Mouse (Mus musculus) bone marrow macrophage, adult 2 months (primary cell): ENCODE results near the gene Ptpa.

Experiments used
- CTCF ChIP-seq: IDR thresholded peaks from 2 replicates; pipeline ENCODE4 v1.5.1; 2012; ENCODE audit warnings: low read depth, mild to moderate bottlenecking, low read length, moderate library complexity
- POLR2A ChIP-seq: IDR thresholded peaks from 2 replicates; pipeline ENCODE4 v1.6.1; 2012; ENCODE audit warnings: mild to moderate bottlenecking, low read depth, low read length, borderline replicate concordance

- TF ChIP-seq CTCF (no peak), POLR2A (no peak)
These were observed 30.2 kb upstream of the Ptpa start for GRCm38 (mm10) chr2:30385591-30385990.
